Mouse (Mus musculus) erythroid progenitor cell, adult 5-6 weeks (primary cell): ENCODE measurements around the gene Tead4. TPM values are rescaled to one million over a fixed set of nuclear protein-coding genes. Genes with fewer than 3 reads are reported as not detected.
"Not testable (repeated sequence)": the region's sequence is repeated elsewhere in the genome, so short reads cannot be mapped to it uniquely, and the experiment has no call there.

Source experiments
- ATAC-seq: replicated peaks from 2 replicates; pipeline ENCODE4 v1.8.0; 2016; ENCODE audit warnings: moderate number of reproducible peaks, mild to moderate bottlenecking, moderate TSS enrichment, inconsistent platforms; ENCODE audit not compliant: poor library complexity, low FRiP score, severe bottlenecking
- total RNA-seq, 2 experiments: library from RNA; stranded (forward) in 1 of 2; stranded (reverse) in 1 of 2; fragments of 150-400 nt in 1 of 2; fragments of 186-747, 209-891 nt in 1 of 2; gene quantifications; 2 replicates each; pipeline versions ENCODE4 v1.2.3 to v1.2.4; 2015 to 2017; ENCODE audit warnings: low replicate concordance in 2 of 2

Gene Tead4
- not detected in 2 replicates for total RNA-seq (2015; ENCODE audit: low replicate concordance)
- not detected in 2 replicates for total RNA-seq (2017; ENCODE audit: low replicate concordance)

DNA sequence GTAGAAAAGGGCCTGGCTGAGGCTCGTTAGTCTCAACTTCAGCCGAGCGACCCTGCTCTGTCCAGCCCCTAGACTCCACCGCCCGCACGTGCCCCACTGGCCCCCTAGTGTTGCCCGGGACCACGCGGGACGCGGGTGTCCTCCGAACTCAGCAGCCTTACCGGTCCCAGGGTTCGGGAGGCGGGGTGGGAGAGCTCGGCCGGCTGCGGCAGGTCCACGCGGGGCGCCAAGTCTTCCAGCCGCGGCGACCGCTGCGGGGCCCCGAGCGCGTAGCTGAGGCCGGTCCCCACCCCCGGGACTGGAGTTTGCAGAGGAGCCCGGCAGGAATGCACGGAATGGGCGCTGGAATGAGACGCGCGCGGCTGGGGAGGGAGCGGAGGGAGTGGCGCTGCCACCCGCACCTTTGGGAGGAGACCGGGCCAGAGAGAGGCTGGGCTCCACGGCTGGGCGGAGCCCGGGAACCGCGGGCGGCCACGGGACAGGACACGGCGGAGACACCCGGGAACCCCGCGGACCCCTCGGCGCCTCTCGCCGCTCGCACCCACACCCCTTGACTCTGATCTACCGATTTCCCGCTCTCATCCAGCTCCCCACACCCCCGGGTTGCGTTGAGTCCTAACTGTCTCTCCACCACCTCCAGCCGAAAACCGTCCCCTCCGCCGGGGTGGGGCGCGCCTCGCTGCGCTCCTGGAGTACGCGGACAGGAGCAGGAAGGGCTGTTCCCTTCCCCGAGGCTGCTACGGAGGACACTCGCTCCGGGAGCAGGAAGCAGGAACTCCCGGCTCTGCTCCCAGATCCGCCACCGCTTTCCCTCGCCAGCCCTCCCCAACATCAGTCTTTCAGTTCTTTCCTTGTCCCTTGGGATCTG is at the start of gene Tead4:
TSS of gene Tead4 (minus strand) at position 690 of the 868 bp plus-strand sequence.
- ATAC-seq: no peak

DNA sequence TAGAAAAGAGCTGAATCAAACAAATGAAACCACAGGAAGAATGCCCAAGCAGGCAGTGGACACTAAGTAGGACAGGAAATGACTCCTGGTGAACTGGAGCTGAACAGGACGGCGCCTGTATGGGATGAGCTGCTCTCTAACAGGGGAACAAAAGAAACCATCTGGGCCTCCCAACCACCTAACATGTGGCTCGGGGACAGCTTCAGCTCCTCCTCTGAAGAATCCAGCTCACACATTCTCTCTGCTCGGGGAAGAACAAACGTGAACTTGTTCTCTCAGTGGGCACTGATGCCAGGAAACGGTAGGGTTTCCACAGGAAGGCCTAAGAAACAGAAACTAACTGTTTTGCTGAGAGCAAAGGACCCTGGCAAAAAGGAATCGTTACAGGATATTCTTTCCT is 49.1 kb upstream of the Tead4 start:
- no peak for ATAC-seq

DNA sequence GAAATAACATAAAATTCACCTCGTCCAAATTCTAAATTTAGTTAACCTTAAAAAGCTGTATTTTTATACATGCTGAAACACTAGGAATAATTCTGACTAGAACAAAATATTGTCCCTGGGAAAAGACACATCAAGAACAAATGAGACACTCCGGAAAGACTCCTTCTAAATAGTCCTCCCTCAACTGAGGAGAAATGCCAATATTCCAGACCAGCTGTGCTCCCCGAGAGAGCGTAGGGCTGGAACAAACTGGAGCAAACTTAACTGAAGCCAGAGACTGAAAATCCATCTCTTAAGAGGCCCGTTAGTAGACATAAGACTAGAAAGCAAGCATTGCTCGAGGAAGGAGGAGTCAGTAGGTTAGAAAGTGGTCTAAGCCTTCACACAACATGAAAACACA is 46.2 kb upstream of the Tead4 start:
- ATAC-seq: no peak

DNA sequence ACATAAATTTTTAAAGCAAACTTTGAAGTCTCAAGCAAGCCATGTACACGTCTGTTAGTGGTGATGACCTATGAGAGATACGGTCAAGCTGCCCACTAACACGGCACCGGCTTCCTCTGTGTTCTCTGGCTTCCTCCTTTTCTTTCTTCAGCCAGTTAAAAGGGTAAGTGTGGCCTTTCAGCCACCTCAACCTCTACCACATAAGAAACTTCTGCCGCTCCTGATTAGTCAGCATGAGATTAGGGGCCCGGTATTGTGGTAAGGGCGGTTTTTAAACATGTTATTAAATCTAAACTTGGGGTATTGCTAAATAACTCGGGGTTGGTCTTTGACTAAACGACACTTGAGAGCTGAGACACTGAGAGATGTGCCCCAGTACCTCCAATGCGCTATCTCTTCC is 45.0 kb upstream of the Tead4 start:
- no peak for ATAC-seq

DNA sequence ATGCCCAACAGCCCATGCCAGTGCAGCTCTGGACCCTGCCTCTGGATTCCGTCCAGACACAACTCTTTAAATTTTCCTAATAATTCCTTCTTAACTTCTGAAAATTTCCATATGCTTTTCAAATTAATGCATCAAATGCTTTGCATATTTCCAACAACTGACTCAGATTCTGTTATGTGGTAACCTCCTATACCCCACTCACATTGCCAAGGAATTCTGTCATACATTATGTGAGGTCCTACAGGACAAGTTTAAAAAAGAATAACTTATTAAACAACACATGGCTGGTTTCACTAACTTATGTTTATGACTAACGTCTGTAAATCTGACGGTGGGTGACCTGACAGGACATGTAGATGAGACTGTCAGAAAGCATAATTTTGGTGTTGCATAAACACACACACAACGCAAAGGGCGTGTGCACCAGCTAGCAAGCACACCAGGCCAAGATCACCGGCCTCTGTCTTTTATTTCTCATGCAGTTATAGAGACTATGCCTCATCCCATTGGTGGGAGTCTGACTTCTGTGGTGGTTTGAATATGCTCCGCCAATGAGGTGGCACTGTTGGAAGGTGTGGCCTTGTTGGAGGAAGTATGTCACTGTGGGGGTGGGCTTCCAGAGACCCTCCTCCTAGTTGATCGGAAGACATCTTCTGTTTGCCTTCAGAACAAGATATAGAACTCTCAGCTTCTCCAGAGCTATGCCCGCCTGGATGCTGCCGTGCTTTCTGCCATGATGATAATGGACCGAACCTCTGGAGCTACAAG is 41.5 kb upstream of the Tead4 start:
- ATAC-seq: no peak

DNA sequence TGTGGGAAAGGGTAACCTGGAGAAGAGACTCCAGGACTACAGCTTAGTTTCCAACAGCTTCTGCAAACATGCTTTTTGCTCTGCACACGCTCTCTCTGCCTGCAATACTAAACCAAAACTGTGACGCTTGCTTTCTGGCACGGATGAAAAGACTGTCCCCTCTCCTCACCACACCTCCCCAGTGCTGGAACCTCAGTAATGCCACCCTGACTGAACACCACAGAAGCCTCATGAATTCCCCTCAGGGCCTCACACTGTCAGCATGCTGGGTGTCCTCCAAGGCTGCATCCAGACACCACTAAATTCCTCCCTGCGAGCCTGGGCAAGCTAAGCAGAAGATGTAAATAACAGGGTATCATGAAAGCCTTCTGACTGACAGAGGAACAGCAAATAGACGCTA is 38.3 kb upstream of the Tead4 start:
- ATAC-seq: no peak

DNA sequence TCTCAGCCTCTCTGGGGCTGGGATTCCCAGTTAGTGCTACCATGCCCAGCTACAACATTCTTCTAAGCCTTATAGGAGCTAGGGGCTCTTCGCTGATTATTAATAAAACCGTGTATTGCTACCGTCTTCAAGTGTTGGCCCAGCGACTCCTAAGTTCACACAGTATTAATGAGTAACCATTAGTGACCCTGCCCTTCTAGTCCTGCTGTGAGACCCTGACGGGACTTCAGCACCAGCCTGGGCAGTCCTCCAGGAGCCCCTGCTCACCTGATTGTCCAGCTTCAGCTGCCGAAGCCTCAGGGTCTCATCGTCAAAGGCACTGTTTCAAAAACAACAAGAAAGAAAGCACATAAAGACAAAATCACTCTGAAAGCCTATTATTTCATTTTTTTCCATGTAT is 36.8 kb upstream of the Tead4 start:
- no peak for ATAC-seq

DNA sequence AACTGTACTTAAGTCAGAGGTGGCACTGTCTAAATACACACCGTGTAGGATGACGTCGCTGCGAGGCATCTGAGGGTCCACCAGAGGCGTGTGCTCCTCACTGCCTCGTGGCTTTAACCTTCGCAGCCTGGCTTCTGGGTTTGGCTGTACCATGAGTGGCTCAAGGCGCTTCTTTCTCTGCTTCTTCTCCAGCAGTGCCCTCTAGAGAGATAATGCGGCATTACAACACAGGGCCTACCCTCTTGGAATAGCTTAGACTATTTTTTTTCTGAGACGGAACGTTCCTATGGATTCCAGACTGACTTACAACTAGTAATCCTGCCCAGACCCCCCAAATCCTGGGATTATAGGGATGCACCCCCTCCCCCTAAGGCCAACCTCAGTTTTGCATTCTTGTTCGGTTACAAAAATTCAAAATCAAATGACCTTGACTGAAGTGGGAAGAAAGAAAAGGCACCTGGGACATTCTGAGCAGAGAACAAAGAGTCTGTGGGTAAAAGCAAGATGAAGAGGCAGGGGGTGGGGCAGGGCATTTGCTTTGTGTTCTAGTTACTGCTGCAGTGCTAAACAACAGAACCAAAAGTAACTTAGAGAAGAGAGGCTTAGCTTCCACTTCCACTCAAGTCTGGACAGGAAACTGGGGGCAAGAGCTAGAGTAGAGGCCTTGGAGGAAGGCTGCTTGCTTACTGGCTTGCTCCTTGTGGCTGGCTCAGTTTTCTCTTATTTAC is 33.9 kb upstream of the Tead4 start:
- ATAC-seq: no peak

DNA sequence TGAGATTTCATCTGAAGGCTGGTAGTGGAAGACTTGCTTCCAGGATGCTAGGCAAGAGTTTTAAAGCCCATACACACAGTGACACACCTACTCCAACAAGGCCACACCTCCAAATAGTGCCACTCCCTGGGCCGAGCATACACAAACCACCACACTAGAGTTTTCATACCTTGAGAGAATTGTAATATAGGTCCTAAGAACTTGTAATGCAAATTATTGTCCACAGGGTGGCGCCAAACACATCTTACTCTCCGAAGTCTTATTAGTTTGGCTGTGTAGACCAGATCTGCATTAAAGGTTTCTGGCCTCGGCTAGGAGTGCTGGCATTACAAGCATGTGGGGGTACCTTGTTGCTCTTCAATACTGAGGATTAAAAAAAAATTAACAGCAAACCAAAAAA is 17.7 kb upstream of the Tead4 start:
- ATAC-seq: peak; percentile 59

DNA sequence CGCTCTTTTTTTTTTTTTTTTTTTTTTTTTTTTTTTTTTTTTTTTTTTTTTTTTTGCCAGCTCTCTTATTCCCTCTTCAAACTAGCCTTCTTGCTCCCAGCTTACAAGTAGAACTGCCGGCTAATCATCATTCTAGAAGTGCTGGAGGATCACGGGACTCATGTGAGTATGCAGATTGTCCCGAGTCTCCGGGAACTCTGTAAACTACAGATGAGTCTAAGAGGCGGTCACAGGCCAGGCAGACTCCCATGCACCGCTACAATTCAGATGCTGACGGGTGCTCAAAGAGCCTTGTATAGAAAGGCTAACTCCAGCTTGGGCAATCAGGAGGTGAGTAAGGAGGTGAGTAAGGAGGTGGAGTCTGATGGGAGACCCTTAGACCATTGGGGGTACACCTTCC is 15.0 kb upstream of the Tead4 start:
- ATAC-seq: no peak

DNA sequence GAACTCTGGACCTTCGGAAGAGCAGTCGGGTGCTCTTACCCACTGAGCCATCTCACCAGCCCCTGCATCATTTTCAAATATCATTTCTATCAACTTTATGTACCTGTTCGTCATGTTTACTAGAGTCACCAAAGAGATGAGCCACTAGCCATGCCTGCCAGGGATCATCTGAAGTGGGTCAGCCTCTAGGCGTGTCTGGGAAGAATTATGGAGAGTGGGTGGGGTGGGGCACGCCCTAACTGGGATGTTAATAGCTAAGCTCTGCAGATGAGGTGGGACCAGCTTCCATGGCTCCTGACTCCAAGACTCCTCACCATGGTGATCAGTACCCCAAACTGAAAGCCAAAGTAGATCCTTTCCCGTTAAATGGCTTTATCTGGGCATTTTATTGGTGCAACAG is 14.2 kb upstream of the Tead4 start:
- ATAC-seq: no peak

DNA sequence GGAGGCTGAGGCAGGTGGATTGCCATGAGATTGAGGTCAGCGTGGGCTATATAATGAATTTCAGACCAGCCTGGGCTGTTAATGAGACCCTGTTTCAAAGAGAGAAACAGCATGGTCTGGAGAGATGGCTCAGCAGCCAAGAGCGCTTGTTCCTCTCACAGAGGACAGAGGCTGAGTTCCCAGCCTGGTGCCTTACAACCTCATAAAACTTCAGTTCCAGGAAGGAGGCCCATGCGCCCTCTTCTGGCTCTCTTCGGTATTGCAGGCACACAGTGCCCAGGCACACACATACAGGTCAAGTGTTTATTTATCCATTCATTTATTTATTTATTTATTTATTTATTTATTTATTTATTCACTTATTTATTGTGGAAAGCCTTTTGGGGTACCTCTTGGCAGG is 7.7 kb upstream of the Tead4 start:
- peak; percentile 68; the same call in 1 of the 2 replicates for ATAC-seq

DNA sequence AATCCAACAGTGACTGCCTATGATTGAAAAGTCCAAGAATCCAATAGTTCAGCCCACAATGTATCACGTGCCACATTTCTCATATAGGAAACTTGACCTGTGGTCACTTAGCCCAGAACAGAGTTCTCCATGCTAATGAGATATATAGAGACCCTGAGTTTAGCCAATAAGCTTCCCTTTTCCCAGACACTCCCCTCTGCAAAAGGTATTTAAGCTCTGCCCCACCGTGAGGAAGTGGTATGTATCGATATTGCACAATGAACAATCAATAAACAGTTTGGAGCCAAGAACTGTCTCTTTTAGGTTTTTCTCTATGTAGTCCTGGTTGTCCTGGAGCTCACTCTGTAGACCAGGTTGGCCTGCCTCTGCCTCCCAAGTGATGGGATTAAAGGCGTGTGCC is 4.2 kb upstream of the Tead4 start:
- no peak for ATAC-seq

DNA sequence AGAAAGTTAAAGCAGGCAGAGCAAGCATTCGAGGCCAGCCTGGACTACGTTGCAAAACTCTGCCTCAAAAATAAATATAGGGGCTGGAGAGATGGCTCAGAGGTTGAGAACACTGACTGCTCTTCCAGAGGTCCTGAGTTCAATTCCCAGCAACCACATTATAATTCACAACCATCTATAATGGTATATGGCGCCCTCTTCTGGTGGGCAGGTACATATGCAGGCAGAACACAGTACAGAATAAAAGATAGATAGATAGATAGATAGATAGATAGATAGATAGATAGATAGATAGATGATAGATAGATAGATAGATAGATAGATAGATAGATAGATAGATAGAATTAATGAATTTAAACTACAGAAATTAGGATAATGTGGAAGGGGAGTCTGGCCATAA is 2.0 kb upstream of the Tead4 start:
- not testable (repeated sequence) for ATAC-seq

DNA sequence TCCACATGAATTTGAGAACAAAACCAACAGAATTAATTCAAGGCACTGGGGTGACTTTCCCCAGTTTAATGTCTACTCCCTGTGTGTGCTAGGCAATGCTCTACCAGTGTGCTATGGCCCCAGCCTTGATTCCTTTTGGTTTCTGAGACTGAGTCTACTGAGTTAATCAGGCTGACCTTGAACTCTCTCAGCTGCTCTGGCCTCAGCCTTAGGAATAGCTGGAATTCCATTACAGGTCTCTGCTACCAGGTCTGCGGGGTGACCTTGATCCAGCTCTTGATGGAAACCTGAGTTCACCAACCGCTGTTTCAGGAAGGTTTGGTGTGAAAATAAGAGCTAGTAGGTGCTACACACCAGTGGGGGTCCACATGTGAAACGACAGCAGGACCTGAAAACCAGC is 1.3 kb upstream of the Tead4 start:
- ATAC-seq: no peak

DNA sequence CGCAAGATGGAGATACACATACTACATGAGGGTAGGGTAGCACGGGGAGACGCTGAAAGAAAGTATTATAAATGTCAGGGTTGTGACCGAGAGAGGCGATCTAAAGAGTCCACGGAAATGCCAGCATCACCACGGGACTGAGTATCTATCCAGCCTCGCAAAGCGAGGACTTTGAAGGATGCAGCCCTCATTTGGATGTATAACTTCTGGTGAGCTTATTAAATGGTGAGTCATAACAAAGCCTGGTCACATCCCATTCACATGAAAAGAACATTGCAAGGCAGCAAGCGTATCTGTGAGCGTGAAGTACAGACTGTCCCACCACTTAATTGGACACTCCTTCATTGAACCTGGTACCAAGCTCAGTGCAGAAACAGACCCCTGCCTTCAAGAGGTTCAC is 835 bp upstream of the Tead4 start:
- ATAC-seq: no peak

DNA sequence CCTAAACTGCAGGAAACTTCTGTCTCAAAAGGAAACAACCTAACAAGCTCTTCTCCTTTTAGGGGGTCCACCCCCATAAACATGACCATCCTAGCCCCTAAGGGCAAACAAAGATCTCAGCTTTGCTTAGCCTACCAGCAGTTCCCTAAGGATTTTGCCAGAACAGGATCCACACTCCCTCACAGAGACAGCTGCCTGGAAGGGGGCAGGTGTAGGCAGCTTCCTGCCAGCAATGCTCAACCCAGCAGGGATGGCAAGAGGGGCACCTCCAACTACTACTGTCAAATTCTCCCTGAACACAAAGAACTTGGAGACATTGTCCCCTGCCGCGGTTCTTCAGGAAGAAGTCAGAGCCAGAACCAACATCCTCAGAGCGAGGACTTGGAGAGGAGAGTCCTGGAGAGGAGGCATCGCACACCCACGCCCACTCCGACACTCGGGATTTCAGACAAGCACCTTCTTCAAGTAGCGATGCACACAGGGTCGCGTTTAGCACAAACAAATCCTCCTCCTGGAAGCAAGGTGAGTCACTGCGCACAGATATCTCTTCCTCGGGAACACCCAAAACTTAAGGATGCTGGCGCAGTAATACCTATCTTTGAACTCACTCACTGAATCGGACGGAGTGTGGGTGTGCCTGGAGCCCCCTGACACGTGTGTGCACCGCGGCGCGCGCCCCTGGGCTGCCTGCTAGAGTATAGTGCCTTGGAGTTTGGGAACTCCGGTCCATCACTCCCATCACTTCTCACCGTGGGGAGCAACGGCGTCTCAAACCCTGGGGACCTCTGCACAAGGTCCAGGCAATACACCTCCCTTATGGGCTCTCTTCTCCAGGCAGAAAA is 1.1 kb downstream of the Tead4 start:
- ATAC-seq: no peak

DNA sequence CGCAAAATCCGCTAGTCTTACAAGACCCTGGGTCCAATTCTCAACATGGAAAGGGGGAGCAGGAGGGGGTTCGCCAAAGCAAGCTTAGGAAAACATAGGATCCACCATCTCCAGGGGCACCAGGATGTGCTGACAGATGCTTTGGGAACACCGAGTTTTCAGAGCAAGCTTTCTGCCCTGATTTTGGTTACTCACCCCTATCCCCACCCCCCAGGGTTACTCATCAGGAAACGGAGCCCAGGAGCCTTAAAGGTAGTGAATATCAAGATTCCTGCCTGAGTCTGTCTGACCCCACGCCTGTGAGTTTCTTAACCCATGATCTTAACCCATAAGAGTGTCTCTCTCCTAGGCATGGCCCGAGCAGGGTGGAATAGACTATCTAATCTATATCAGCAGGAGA is 2.4 kb downstream of the Tead4 start:
- no peak for ATAC-seq

DNA sequence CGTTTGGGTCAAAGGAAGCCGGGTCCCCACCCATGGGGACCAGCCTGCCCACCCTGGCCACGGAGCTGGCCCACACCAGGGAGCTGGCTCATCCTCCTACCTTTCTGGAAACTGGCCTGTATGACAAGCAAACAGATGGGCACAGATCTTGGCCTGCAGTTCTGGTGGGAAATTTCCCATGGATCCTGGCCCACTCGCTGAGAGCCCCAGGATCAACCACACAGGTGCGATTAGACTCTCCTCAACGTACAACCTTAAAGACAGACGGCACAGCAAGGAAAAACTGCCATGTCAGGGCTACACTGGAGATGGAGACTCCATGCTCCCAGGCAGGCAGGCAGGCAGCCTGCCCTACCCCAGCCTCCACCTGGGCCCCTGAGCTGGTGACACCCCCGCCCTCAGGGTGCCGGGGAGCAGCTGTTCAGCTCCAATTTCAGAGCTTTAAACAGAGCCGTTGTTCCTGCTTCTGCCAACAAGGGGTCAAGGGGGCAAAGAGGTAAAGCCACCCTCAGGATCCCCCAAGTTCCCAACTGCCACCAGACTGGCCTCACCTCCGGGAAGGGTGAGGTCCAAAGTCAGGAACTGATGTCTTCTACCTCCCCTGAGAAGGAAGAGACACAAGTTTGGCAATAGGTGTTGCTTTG is 3.8 kb downstream of the Tead4 start:
- ATAC-seq: no peak
